Comparison of ENCODE assay signal across 24 mouse cellular contexts in the genomic region with DNA sequence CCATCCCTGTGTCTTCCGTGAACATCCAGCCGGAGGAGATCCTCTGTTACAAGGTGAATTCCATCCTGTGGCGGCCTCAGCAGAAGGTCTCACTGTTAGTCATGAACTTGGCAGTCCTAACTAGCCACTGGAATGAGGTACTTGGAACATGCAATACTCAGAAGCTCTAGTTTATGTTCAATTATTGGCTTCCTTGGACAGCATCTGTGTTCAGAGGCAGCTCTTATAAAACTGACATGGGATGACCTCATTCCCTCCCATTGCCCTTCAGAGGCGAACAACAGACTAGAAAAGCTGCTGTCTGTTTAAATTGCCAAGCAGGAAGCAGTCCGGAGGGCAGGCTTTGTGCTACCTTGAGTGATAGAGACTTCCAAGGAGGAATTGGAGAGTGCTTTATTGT.
DNase-seq lines count a peak whose midpoint lies in the region; ATAC-seq and TF ChIP-seq lines count a peak whose summit lies in the region.
"Had no signal": no experiment of that assay in that cellular context is flagged by ENCODE, and none has a peak within 500 bp of the region (broad histone marks: within the 10 kb centered on the region; RNA-seq: fewer than 3 reads in every experiment).

No protein-coding gene starts in this region.

- H3K4me3 ChIP-seq in lung, postnatal 0 days (ENCODE audit: low read depth, low read length), result no peak overlapping the region
- no peak overlapping the region for H3K4me3 ChIP-seq in intestine, embryonic 16.5 days (ENCODE audit: low read length)
- H3K4me3 ChIP-seq: embryonic facial prominence, embryonic 13.5 days; forebrain, embryonic 10.5 days; gastrocnemius, adult 2 months; heart, embryonic 15.5 days; intestine, embryonic 15.5 days had no signal

- H3K4me2 ChIP-seq in lung, postnatal 0 days (replicated peaks; ENCODE audit: low read depth, low read length), result no peak overlapping the region
- H3K4me2 ChIP-seq in intestine, embryonic 16.5 days (ENCODE audit: low read depth, low read length), result no peak overlapping the region
- H3K4me2 ChIP-seq: embryonic facial prominence, embryonic 13.5 days; heart, embryonic 11.5 days; heart, embryonic 15.5 days; hindbrain, embryonic 14.5 days; intestine, embryonic 15.5 days had no signal

- DNase-seq in lung, postnatal 10 days, result peak; percentile 40
- no peak for DNase-seq in lung, postnatal 0 days (ENCODE audit: low spot score)
- peak; percentile 56 for DNase-seq in 3134 (ENCODE audit: extremely low read depth, insufficient read length, low spot score)
- peak; percentile 23 for DNase-seq in ES-CJ7 (ENCODE audit: low read depth, low spot score)
- DNase-seq in ZHBTc4 (ENCODE audit: low read depth, low spot score), result peak; percentile 57
- no peak for DNase-seq in gastrocnemius, postnatal 10 days
- DNase-seq: adrenal gland, postnatal 10 days; B cell, adult 2 months; cerebellum, adult 11-12 months; cerebellum, adult 9-10 months; cerebellum, postnatal 36 days; gastrocnemius, adult 2 months; gastrocnemius, postnatal 36 days; heart, adult 18-20 months; heart, postnatal 14 days had no signal

- no peak for TF ChIP-seq EP300 in lung, postnatal 0 days (IDR thresholded peaks at IDR 0.05)

- no peak overlapping the region for H3K27ac ChIP-seq in lung, postnatal 0 days (ENCODE audit: low read length)
- H3K27ac ChIP-seq in intestine, embryonic 16.5 days (ENCODE audit: low read length), result no peak overlapping the region
- H3K27ac ChIP-seq: embryonic facial prominence, embryonic 13.5 days; forebrain, embryonic 10.5 days; gastrocnemius, adult 2 months; heart, embryonic 15.5 days; hindbrain, embryonic 14.5 days; intestine, embryonic 15.5 days had no signal

- H3K36me3 ChIP-seq in lung, postnatal 0 days (ENCODE audit: insufficient read depth, low read length), result no peaks in the 10 kb centered on the region
- H3K36me3 ChIP-seq in intestine, embryonic 16.5 days (ENCODE audit: control insufficient read depth, insufficient read depth, low read length), result no peaks in the 10 kb centered on the region
- H3K36me3 ChIP-seq: embryonic facial prominence, embryonic 13.5 days; forebrain, embryonic 10.5 days; heart, embryonic 15.5 days; intestine, embryonic 15.5 days had no signal

- no peak overlapping the region for H3K9ac ChIP-seq in lung, postnatal 0 days (replicated peaks; ENCODE audit: low read depth)
- no peak overlapping the region for H3K9ac ChIP-seq in intestine, embryonic 16.5 days (ENCODE audit: low read depth, low read length)
- H3K9ac ChIP-seq: embryonic facial prominence, embryonic 13.5 days; heart, embryonic 15.5 days; hindbrain, embryonic 14.5 days; intestine, embryonic 15.5 days had no signal

- H3K4me1 ChIP-seq in lung, postnatal 0 days (ENCODE audit: insufficient read depth, low read depth, low read length), result no peaks in the 10 kb centered on the region
- H3K4me1 ChIP-seq in intestine, embryonic 16.5 days (ENCODE audit: control insufficient read depth, insufficient read depth, low read length), result no peaks in the 10 kb centered on the region
- H3K4me1 ChIP-seq: embryonic facial prominence, embryonic 13.5 days; forebrain, embryonic 10.5 days; heart, embryonic 15.5 days; intestine, embryonic 15.5 days had no signal

- no peaks in the 10 kb centered on the region for H3K27me3 ChIP-seq in lung, postnatal 0 days (replicated peaks; ENCODE audit: insufficient read depth, low read length)
- H3K27me3 ChIP-seq in intestine, embryonic 16.5 days (replicated peaks; ENCODE audit: control insufficient read depth, insufficient read depth, low read length), result no peaks in the 10 kb centered on the region
- H3K27me3 ChIP-seq: embryonic facial prominence, embryonic 13.5 days; heart, embryonic 15.5 days; intestine, embryonic 15.5 days had no signal

- WGBS in lung, postnatal 0 days, result 74% methylated on average over 5 of the region's 5 CpGs
- 69% methylated on average over 5 of the region's 5 CpGs for WGBS in intestine, embryonic 16.5 days

- H3K9me3 ChIP-seq in lung, postnatal 0 days (ENCODE audit: low read length), result no peaks in the 10 kb centered on the region
- no peaks in the 10 kb centered on the region for H3K9me3 ChIP-seq in intestine, embryonic 16.5 days (ENCODE audit: control insufficient read depth, low read length)
- H3K9me3 ChIP-seq: embryonic facial prominence, embryonic 13.5 days; forebrain, embryonic 10.5 days; heart, embryonic 15.5 days; intestine, embryonic 15.5 days had no signal

- no peak for ATAC-seq in lung, postnatal 0 days
- no peak for ATAC-seq in intestine, embryonic 16.5 days
- ATAC-seq: CD4-positive, CD25-positive, alpha-beta regulatory T cell, adult 4 months; forebrain, embryonic 14.5 days; intestine, embryonic 15.5 days had no signal

- TF ChIP-seq CTCF in lung, postnatal 0 days (IDR thresholded peaks at IDR 0.05), result no peak

Comparison
In these comparisons a context has a peak if more than half of its experiments do, and no peak if none do; other contexts are left out.
1. DNase-seq: peak in lung, postnatal 10 days (single experiment), 3134 (single experiment), ES-CJ7 (single experiment) and ZHBTc4 (single experiment); none in lung, postnatal 0 days (single experiment) and gastrocnemius, postnatal 10 days (single experiment).